Mouse (Mus musculus) telencephalon, adult 2 months (tissue): ENCODE measurements around the gene Prl3a1.

Experiments used
- DNase-seq: peaks from one replicate; pipeline ENCODE4 v3.0.0-alpha.2; 2011; ENCODE audit warnings: low read depth, low spot score

Gene Prl3a1

GRCm38 (mm10) chr13:27259136-27259535, at the start of gene Prl3a1:
Gene Prl3a1, plus strand, starts transcription at chr13:27259436.
- DNase-seq = no peak

GRCm38 (mm10) chr13:27241547-27241946, 17.7 kb upstream of the Prl3a1 start, which contains the start of gene Prl3b1:
Gene Prl3b1, plus strand, starts transcription at chr13:27241847.
- DNase-seq = no peak

- no peak for DNase-seq
Measured at GRCm38 (mm10) chr13:27312334-27313225, 53.3 kb downstream of the Prl3a1 start, which contains the start of gene Prl6a1. Gene Prl6a1, plus strand, starts transcription at chr13:27312627.
